Mouse (Mus musculus) kidney, adult 2 months (tissue): Measurements from ENCODE around the gene Ccnb2.

ENCODE experiments used
- CTCF ChIP-seq: fragments of 200-500 bp; conservative IDR thresholded peaks from 2 replicates; pipeline ENCODE4 v1.5.1; 2011; ENCODE audit warnings: low read depth, mild to moderate bottlenecking, control low read depth, low read length, moderate library complexity, mixed read lengths; ENCODE audit not compliant: insufficient read depth, insufficient read length
- POLR2A ChIP-seq: fragments of 200-500 bp; IDR thresholded peaks from one replicate; pipeline ENCODE4 v1.6.1; 2011; ENCODE audit warnings: low read depth, low read length, control low read depth

- TF ChIP-seq CTCF = no peak
- TF ChIP-seq POLR2A = no peak
These were observed 11.6 kb downstream of the Ccnb2 start for GRCm38 (mm10) chr9:70409743-70410142.
